Mouse (Mus musculus) ES-Bruce4 (cell line): ENCODE results near the gene Cela3b. TPM values are rescaled to one million over a fixed set of nuclear protein-coding genes. Genes with fewer than 3 reads are reported as not detected.
A peak's percentile ranks its signal among the peaks of the same experiment; 100 is the strongest.
"Not testable (repeated sequence)": the region's sequence is repeated elsewhere in the genome, so short reads cannot be mapped to it uniquely, and the experiment has no call there.

Source experiments
- H3K27ac ChIP-seq: 2 replicates; pipeline ENCODE4 v1.5.1; 2012; ENCODE audit warnings: low read length, inconsistent platforms; ENCODE audit not compliant: insufficient read depth
- H3K27me3 ChIP-seq: 2 replicates; pipeline ENCODE4 v1.6.1; 2012; ENCODE audit warnings: mild to moderate bottlenecking, low read length, inconsistent platforms; ENCODE audit not compliant: control insufficient read depth, poor library complexity, insufficient read depth, severe bottlenecking
- H3K36me3 ChIP-seq: 2 replicates; pipeline ENCODE4 v1.6.1; 2012; ENCODE audit warnings: inconsistent platforms, mild to moderate bottlenecking, low read length, moderate library complexity; ENCODE audit not compliant: control insufficient read depth, poor library complexity, insufficient read depth, severe bottlenecking
- H3K4me1 ChIP-seq: one replicate; pipeline ENCODE4 v1.8.1; 2011; ENCODE audit warnings: low read length; ENCODE audit not compliant: control insufficient read depth, insufficient read depth
- H3K4me3 ChIP-seq: 2 replicates; pipeline ENCODE4 v1.5.1; 2011; ENCODE audit warnings: low read depth, mild to moderate bottlenecking, low read length
- H3K9ac ChIP-seq: 2 replicates; pipeline ENCODE4 v1.6.1; 2012; ENCODE audit warnings: low read depth, mild to moderate bottlenecking, inconsistent platforms; ENCODE audit not compliant: poor library complexity, severe bottlenecking
- H3K9me3 ChIP-seq: replicated peaks from 2 replicates; pipeline ENCODE4 v1.6.1; 2012; ENCODE audit warnings: mild to moderate bottlenecking, low read length, inconsistent platforms; ENCODE audit not compliant: control insufficient read depth, poor library complexity, insufficient read depth, severe bottlenecking
- CTCF ChIP-seq: IDR thresholded peaks from one replicate; pipeline ENCODE4 v1.8.1; 2011; ENCODE audit warnings: low read depth, low read length
- EP300 ChIP-seq: IDR thresholded peaks from 2 replicates; pipeline ENCODE4 v1.6.1; 2011; ENCODE audit warnings: low read depth, low read length; ENCODE audit not compliant: insufficient read depth
- POLR2A ChIP-seq: IDR thresholded peaks from one replicate; pipeline ENCODE4 v1.8.1; 2011; ENCODE audit warnings: low read length; ENCODE audit not compliant: insufficient read depth
- polyA plus RNA-seq: library from polyadenylated mRNA; stranded (reverse); fragments of >200 nt; gene quantifications from 2 replicates; pipeline ENCODE4 v1.2.4, GENCODE M21; 2011; ENCODE audit warnings: low read depth; ENCODE audit not compliant: missing spikeins, insufficient read depth, insufficient read length

The Cela3b gene
- polyA plus RNA-seq, 1 experiment: not detected

DNA sequence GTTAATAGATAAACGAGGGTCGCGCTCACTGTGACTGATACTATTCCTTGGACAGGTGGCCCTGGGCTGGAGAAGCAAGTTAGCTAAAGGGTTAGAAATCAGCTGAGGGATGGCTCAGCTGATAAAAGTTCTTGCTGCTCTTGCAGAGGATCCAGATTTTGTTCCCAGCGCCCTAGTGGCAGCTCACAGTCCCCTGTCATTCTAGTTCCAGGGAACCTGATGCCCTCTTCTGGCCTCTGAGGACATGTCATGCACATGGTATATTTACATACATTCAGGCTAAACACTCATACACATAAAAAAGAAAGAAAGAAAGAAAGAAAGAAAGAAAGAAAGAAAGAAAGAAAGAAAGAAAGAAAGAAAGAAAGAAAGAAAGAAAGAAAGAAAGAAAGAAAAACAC, 11.0 kb upstream of the Cela3b start:
- Histone ChIP-seq H3K27ac (no peak overlapping the region), H3K4me3 (no peak overlapping the region), H3K9ac (no peak overlapping the region), H3K4me1 (no peaks in the 10 kb centered on the region), H3K27me3 (no peaks in the 10 kb centered on the region), H3K9me3 (no peaks in the 10 kb centered on the region), H3K36me3 (no peaks in the 10 kb centered on the region)
- peak; percentile 32 for TF ChIP-seq CTCF
- no peak for TF ChIP-seq EP300
- TF ChIP-seq POLR2A: no peak

DNA sequence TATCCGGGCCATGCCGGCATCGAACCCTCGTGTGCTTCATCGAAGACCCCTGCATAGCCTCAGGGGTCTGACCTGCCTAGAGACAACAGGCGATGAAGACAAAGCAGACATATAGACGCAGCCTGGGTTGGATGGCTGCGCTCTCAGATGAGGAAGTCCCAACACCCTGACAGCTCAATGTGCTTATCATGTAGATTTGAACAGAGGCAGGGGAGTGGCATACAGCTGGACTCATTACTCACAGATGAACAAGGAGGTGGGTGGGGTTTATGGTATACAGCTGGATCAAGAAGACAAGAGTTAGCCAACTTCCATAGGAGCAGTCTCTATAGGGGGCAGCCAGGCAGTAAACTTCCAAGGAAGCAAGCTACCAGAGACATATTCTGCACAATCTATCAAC, 8.5 kb upstream of the Cela3b start:
- Histone ChIP-seq H3K9ac (no peak overlapping the region), H3K9me3 (no peaks in the 10 kb centered on the region), H3K36me3 (no peaks in the 10 kb centered on the region), H3K27ac (no peak overlapping the region), H3K4me1 (no peaks in the 10 kb centered on the region), H3K4me3 (no peak overlapping the region), H3K27me3 (no peaks in the 10 kb centered on the region)
- TF ChIP-seq EP300 (no peak), POLR2A (no peak), CTCF (no peak)

DNA sequence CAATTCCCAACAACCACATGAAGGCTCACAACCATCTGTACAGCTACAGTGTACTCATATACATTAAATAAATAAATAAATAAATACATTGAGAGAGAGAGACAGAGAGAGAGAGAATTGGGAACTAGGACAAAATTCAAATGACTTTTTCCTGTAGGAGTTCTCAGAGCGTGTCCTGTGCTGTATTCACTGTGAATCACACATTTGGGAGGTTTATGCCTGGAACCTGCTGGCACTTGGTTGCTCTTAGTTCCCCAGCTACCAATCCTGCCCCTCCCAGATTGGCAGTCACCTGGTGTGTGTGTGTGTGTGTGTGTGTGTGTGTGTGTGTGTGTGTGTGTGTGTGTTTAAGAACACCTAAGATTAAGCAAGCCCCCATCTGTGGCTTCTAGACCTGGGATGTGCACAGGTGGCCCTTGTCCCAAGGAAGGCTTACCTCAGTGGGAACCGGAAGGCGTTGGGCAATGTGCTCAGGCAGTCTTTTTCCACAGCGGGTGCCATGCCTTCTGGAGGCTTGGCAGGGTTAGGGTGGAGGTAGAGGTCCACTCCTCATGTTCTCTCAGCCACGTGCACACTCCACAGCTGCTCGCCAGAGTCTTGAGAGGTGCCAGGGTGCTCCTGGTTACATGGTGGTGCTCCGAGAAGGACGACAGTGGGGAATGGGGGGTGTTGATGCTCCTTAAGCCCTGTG, 6.8 kb upstream of the Cela3b start:
- no peak overlapping the region for H3K4me3 ChIP-seq
- no peaks in the 10 kb centered on the region for H3K36me3 ChIP-seq
- no peaks in the 10 kb centered on the region for H3K27me3 ChIP-seq
- H3K27ac ChIP-seq: no peak overlapping the region
- H3K4me1 ChIP-seq: no peaks in the 10 kb centered on the region
- no peak overlapping the region for H3K9ac ChIP-seq
- no peak for TF ChIP-seq EP300
- TF ChIP-seq CTCF: no peak
- no peak for TF ChIP-seq POLR2A
- H3K9me3 ChIP-seq: no peaks in the 10 kb centered on the region

DNA sequence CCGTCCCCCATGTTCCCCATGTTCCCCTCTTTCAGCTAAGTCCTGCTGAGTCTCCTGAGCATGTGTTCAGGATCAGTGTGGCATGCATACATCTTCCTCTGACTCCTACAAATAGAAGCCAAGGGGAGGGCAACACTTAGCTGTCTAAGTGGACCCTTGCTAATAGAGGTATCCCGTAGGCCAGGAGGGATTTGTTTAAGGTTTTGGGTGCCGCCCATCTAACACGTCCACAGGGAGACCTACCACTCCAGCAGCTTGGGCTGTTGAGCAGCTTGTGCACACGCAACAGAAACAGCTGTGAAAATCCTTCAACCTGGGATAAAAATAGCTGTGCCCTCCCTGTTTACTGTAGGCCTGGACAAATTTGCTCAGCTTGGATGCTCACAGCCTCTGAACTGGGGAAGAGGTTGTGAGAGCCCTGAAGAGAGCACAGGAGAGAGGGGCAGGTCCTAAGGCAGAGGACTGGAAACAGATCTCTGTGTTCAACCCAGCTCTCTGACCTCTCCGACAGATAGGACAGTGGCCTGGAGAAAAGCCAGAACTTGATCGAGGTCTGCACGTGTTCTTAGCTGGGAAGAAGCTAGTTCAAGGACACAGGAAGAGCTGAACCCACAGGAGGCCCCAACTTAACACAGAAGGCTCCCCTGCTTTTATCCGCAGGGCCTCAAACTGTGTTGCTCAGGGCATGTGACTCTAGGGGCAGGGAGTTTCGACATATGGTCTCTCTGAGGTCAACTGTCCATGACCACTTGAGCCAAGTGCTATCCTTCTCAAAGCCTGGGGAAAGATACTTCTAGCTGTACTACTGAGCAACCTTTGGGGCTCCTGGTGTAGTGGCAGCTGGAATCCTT, 2.6 kb upstream of the Cela3b start:
- H3K27me3 ChIP-seq, H3K27ac ChIP-seq, H3K4me3 ChIP-seq, H3K9ac ChIP-seq, H3K9me3 ChIP-seq, H3K36me3 ChIP-seq, H3K4me1 ChIP-seq: not testable (repeated sequence)

DNA sequence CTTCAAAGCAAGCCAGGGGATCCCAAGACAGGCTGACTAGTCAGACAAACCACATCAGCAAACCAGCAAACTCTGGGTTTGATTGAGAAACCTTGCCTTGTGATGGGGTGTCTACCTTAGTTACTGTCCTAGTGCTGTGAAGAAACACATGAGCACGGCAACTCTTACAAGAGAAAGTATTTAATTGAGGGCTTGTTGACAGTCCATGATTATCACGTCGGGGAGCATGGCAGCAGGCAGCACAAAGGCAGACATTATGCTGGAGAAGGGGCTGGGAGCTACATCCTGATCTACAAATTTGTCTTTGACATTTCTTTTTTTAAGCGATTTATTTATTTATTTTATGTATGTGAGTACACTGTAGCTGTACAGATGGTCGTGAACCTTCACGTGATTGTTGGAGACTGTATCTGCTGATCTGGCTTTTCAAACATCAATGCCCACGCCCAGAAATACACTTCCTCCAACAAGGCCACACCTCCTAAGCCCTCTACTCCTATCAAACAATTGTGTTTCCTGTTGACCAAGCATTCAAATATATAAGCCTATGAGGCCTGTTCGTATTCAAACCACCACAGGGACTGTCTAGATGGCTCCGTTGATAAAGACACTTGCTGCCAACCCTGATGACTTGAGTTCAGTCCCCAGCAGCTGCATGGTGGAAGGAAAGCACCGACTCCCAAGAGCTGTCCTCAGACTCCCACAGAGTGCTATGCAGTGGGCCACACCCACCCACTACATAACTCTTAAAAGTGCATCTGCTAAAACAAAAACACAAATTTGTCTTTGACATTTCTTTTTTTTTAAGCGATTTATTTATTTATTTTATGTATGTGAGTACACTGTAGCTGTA, 12.4 kb downstream of the Cela3b start:
- Histone ChIP-seq H3K27ac (no peak overlapping the region), H3K4me1 (no peaks in the 10 kb centered on the region), H3K27me3 (no peaks in the 10 kb centered on the region), H3K4me3 (no peak overlapping the region), H3K36me3 (no peaks in the 10 kb centered on the region), H3K9ac (no peak overlapping the region), H3K9me3 (no peaks in the 10 kb centered on the region)
- TF ChIP-seq CTCF (no peak), EP300 (no peak), POLR2A (no peak)

DNA sequence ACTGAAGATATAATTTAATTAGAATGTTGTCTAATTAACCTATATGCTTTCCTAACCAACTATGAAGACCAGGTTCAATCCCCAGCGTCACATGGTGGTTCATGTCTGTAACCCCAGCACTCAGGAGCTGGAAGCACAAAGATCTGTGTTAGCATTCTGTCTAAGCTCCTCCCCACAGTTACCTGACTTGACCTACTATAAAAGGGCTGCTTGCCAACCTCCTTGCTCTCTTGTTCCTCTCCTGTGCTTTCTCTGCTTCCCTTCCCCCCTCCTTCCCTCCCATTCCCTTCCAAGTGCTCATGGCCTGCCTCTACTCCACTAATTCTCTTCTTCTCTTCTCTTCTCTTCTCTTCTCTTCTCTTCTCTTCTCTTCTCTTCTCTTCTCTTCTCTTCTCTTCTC, 15.4 kb downstream of the Cela3b start:
- H3K9ac ChIP-seq: no peak overlapping the region
- TF ChIP-seq CTCF (no peak), POLR2A (no peak), EP300 (no peak)

DNA sequence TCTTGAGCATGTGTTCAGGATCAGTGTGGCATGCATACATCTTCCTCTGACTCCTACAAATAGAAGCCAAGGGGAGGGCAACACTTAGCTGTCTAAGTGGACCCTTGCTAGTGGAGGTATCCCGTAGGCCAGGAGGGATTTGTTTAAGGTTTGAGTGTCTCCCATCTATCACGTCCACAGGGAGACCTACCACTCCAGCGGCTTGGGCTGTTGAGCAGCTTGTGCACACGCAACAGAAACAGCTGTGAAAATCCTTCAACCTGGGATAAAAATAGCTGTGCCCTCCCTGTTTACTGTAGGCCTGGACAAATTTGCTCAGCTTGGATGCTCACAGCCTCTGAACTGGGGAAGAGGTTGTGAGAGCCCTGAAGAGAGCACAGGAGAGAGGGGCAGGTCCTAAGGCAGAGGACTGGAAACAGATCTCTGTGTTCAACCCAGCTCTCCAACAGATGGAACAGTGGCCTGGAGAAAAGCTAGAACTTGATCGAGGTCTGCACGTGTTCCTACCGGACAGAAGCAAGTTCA, 18.1 kb downstream of the Cela3b start:
- H3K27ac ChIP-seq, H3K9ac ChIP-seq, H3K4me3 ChIP-seq, H3K36me3 ChIP-seq, H3K27me3 ChIP-seq, H3K9me3 ChIP-seq, H3K4me1 ChIP-seq: not testable (repeated sequence)

More for the DNA sequence above, 15.4 kb downstream of the Cela3b start:
- Histone ChIP-seq H3K27ac (no peak overlapping the region), H3K4me3 (no peak overlapping the region), H3K9me3 (no peaks in the 10 kb centered on the region), H3K4me1 (no peaks in the 10 kb centered on the region), H3K27me3 (no peaks in the 10 kb centered on the region), H3K36me3 (no peaks in the 10 kb centered on the region)
